Mouse (Mus musculus) ZHBTc4 (cell line): ENCODE results near the gene Oaz2.
"Not testable (repeated sequence)": the region's sequence is repeated elsewhere in the genome, so short reads cannot be mapped to it uniquely, and the experiment has no call there.

Experiments used
- DNase-seq: peaks from one replicate; pipeline ENCODE4 v3.0.0-alpha.2; 2011; ENCODE audit warnings: low read depth, low spot score

Oaz2 gene

DNA sequence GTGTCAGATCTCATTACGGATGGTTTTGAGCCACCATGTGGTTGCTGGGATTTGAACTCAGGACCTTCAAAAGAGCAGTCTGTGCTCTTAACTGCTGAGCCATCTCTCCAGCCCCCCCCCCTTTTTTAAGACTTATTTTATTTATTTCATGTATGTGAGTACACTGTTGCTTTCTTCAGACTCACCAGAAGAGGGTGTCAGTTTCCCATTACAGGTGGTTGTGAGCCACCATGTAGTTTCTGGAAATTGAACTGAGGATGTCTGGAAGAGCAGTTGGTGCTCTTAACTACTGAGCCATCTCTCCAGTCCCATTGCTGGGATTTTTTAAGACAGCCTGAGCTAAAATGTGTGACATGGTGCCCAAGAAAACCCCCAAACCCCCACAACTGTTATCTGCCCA is 15.8 kb upstream of the Oaz2 start:
- not testable (repeated sequence) for DNase-seq

- DNase-seq = no peak
Measured at GRCm38 (mm10) chr9:65653741-65654140, 14.1 kb upstream of the Oaz2 start.

GRCm38 (mm10) chr9:65654700-65655237 is 13.0 kb upstream of the Oaz2 start:
- DNase-seq = no peak

DNA sequence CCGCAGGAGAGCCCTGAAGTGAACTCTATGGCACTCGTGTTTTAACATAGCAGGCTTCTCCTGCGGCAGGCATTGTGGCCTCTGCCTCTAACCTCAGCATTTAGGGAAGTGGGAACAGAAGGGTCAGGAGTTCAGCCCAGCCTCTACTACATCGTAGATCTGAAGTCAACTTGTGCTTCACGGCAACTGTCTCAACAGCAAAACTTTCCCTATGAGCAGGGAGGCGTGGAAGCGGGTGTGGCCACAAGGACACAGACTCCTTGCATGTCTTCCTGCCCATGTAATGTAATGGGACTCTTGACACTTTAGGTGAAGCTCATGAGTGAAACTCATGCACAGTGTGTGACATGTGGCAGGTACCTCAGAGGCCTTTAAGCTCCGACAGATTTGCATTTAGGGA is 12.3 kb upstream of the Oaz2 start:
- DNase-seq = no peak

- no peak for DNase-seq
Measured at GRCm38 (mm10) chr9:65657218-65657617, 10.6 kb upstream of the Oaz2 start.

- DNase-seq = no peak
Measured at GRCm38 (mm10) chr9:65661029-65661428, 6.8 kb upstream of the Oaz2 start.

DNA sequence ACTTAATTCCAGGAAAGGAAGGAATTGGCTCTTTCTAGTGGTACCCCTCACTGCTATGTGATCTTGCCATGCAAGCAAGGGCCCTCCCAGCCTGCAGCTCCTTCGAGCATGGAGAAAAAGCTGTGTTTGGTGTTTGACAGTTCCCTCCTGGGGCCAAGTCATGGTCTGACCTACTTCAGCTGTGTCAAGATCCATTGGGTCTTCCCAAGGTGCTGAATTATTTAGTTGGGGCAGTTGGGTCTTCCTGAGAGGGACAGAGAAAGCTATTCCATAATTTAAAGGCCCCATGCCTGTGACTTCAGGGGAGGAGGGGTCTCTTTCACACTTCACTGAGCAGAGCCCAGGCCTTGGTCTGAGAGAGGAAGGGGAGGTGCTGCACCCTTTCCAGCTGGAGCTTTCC is 6.3 kb upstream of the Oaz2 start:
- no peak for DNase-seq

GRCm38 (mm10) chr9:65664163-65664562 is 3.6 kb upstream of the Oaz2 start:
- DNase-seq = peak; percentile 83

DNA sequence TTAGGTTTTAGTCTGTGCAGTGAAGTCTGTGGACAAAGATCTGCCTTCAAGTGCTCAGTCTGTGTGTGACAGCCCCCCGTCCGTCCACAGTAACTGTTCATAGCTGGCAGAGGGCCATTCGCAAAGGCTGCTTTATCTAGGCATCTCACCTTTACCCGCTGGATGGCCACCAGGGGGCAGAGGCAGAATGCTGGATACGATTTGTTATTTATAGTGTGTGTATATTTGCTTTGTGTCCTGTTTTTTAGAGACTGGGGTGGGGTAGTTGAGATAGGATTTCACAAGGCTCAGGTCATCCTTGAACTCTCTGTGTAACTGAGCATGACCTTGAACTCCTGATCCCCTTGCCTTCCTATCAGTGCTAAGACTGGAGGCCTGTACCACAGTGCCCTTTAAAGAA is 1.8 kb upstream of the Oaz2 start:
- peak; percentile 81 for DNase-seq

GRCm38 (mm10) chr9:65671431-65671931 is 3.7 kb downstream of the Oaz2 start:
- DNase-seq = peak; percentile 81

DNA sequence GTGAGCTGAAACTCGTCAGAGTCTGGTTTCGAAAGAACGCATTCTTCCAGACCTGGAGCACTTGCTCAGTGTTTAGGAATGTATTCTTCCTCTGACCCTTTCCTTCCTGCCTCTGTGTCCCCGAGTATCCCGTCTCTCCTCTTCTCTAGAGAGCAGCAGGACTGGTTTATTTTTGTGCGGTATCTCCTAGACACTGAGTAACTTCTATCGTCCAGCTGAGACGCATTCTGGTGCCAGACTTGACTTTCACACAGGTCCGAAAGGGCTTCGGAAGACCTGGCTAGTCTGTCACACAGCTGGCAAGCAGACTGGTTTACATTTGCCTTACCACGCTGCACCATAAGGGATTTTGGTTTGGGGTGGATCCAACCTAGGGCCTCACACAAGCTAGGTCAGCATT is 5.2 kb downstream of the Oaz2 start:
- DNase-seq = no peak

DNA sequence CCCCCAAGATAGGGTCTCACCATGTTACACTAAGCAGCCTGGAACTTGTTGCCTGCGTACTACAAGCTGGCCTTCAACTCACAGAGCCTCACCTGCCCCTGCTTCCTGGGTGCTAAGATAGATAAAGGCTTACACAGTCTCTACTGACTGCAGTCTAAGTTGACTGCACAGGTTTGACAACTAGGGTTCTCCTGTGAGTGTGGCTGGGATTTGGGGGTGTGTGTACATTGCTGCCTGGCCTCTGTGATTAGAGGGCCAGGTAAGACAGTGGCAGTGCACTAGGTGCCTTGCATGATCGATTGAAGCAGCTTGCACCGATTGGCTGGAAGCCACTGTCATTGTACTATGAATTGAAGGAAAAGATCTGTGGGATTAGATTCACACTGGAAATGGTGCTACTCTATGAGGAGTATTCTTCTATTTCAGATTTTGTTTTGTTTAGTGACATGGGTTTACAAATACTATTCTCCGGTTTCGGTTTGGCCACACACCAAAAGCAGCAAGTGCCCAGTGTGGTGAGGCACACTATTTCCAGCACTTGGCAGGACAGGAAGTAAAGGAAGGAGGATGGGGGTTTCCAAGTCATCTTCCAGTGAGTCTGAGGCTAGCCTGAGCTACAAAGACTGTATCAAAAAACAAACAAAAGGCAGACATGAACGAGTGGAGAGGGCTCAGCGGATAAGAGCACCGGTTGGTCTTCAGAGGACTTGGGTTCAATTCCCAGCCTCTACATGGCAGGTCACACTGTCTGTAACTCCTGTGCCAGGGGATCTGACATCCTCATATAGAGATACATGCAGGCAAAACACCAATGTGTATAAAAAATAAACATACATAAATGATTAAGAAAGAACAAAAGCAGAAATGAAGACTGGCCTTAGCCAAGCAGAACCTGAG is 7.9 kb downstream of the Oaz2 start:
- no peak for DNase-seq

DNA sequence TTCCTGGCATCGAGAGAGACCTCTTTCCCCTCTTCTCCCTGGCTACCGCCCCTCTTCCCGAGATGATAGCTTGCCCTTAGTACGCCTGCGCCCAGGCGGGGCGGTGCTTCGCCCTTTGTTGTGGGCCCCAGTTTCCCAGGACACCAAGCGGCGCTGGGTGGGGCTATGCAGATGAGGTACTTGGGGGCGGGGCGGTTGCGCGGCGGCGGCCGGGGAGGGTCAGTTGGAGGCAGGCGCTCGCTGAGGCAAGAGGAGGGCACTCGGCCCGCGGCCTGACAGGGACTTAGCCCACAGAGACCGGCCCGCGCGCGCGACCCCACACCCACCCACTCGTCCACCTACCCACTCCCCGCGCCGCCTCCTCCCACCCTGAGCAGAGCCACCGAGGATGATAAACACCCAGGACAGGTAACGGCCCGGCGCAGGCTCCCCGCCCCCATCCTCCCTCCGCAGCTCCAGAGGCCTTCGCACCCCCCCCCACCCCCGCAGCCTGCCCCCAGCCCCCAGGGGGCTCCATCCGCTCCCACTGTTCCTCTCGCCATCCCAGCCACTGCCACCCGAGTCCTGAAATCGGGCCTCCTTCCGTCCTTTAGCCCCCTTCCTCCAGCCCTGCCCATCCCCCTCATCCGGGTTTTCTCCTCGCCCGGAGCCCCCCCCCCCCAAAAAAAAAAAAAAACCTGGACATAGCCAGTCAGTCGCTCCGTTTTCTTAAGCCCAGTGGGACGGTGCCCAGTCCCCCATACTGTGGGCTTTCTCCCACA is 8.7 kb downstream of the Oaz2 start:
- peak; percentile 98 for DNase-seq

GRCm38 (mm10) chr9:65677119-65677462 is 9.3 kb downstream of the Oaz2 start:
- no peak for DNase-seq

DNA sequence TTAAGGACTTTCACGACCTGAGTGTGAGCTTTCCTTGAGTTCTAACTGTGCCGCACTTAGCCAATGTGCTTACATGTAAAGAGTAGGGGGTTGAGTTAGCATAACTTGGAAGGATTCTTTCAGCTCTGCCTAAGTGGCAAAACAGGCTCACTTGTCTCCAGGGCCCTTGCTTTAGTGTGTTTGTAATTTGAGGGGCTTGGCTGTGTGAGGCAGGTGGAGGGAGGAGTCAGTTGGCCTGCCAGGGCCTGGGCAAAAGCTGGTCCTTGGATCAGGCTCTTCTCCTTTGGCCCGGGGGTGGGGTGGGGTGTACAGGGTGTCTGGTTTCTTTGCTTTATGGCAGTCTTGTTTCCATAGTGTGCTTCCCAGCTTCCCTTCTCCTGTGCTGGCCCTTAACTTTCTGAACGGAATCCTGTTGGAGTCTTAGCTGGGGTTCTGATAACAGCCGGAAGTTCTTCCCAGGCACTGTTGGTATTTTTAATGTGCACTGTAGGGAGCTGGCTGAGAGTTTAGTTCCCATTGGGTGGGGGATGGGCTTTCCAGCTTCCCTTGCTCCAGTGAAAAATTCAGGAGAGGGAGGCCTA is 11.5 kb downstream of the Oaz2 start:
- DNase-seq = peak; percentile 87

DNA sequence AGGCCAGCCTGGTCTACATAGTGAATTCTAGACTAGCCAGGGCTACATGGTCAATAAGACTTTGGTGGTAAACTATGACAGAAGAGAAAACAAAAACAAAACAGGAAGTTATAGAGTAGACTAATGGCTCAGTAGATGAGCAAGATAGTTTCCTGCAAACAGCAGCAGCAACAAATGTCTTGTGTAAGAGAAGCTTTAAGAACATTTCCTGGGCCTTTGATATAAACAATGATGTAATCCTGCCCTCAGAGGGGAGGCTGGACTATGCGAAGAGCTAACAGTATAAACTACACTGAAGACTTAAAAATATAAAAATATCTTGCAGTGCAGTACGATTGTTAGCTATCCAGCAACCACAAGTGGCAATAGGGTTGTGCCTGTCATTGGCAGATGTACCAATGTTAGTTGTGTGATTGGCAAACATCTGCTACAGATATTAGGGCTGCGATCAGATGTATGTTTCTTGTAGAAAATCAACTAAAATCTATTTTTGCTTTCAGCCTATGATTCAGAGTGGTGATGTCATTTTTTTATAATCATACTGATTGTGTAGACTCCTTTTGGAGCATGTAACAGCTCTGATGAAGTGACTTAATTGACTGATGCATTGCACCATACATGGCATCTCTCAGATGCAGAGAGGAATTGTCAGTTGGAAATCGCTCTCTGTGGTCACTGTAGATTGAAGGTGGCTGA is 13.3 kb downstream of the Oaz2 start:
- no peak for DNase-seq

GRCm38 (mm10) chr9:65681634-65681940 is 13.8 kb downstream of the Oaz2 start:
- no peak for DNase-seq

DNA sequence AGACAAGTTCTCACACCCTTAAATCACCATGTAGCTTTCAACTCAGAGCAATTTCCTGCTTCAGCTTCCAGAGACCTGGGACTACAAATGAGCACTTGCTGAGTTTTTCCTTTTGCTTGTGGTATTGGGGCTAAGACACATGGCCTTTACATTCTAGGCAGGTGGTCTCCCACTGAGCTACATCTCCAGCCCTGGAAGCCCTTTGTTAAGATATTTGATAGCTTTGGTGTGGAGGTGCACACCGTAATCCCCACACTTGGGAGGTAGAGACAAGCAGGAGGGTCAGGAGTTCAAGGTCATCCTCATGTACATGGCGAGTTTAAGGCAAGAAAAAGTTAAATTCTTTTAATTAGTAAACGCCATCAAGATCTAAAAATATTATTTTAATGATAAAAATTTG is 14.4 kb downstream of the Oaz2 start:
- DNase-seq = no peak

- no peak for DNase-seq
Measured at GRCm38 (mm10) chr9:65682994-65683393, 15.2 kb downstream of the Oaz2 start.

GRCm38 (mm10) chr9:65684704-65685103 is 16.9 kb downstream of the Oaz2 start:
- no peak for DNase-seq

DNA sequence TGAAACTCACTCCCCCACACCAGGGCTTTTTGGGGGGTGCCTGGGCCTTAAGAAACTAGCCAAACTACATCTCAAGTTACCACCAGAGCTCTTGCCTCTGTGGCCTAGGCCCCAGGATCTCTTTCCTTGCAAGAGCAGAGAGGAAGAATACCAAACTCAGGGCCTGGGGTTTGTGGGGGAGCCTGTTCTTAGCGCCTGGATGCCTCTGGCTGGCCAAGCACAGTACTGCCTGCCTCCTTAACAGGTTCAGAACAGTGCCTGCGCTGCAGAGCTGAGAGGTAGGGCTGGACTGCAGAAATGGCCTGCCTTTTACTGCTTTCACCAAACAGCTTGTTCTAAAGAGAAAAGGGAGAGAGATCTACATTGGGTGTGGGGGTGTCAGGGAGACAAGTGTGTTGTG is 22.1 kb downstream of the Oaz2 start:
- not testable (repeated sequence) for DNase-seq

DNA sequence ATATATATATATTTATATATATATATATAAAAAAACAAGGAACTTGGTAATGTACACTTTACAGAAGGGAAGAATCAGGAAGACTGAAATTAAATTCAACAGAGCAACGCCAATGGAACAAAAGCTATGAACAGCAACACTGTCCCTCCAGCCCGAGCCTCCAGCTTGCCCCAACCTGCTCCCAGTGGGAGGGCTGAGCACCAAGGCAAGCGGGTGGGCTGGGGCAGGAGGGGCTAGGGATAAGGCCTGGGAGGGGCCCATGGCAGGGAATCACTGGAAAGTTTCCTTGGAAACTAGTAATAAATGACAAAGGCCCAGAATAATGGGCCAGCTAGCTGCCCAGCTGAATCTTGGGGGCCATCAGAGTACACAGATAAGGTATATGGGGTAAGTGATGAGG is 24.7 kb downstream of the Oaz2 start:
- DNase-seq = no peak
